ENCODE assay signal across 9 mouse cellular contexts in the genomic region with DNA sequence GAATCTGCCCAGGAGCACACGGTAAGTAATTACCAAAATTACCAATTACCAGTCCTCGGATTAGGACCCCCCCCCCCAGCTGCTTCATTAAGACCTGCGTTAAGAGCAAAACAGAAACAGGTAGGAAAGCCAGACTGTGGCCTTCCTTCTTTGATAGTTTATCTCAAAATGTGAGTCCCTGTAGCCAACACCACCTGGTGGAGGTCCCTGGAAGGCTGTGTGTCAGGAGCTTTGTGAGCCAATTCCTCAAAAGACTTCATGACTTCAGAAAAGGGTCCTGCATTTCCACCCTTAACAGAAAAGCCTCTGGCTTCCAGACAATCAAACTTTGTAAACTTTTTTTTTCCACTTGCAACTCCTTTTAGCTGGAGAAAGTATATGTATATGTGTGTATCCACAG.
DNase-seq lines count a peak whose midpoint lies in the region; ATAC-seq and TF ChIP-seq lines count a peak whose summit lies in the region.
"Had no signal": no experiment of that assay in that cellular context is flagged by ENCODE, and none has a peak within 500 bp of the region (broad histone marks: within the 10 kb centered on the region; RNA-seq: fewer than 3 reads in every experiment).

No protein-coding gene starts in this region.

- peak overlapping the region; percentile 94 for H3K27ac ChIP-seq in gastrocnemius, adult 2 months
- H3K27ac ChIP-seq: hindbrain, embryonic 10.5 days had no signal

- H3K4me1 ChIP-seq in lung, adult 2 months (ENCODE audit: control insufficient read depth, insufficient read depth, low read length), result peaks cover 6% of the 10 kb centered on the region

- peak; percentile 50; the same call in 1 of the 2 replicates for ATAC-seq in common myeloid progenitor, adult 5-6 weeks (replicated peaks; ENCODE audit: low read depth, poor library complexity, severe bottlenecking)
- ATAC-seq in megakaryocyte, adult 5-6 weeks (ENCODE audit: poor library complexity, severe bottlenecking), result no peak

- no peak for DNase-seq in gastrocnemius, adult 2 months
- DNase-seq in gastrocnemius, postnatal 10 days, result no peak
- no peak for DNase-seq in lung, adult 2 months
- no peak for DNase-seq in lung, postnatal 14 days
- DNase-seq in retina, postnatal 1 day, result peak; percentile 50
- DNase-seq in left cerebral cortex, adult 8-10 months (ENCODE audit: low spot score in 2 of 2), result no peak

- TF ChIP-seq POLR2A in lung, adult 2 months (IDR thresholded peaks at IDR 0.05; ENCODE audit: borderline replicate concordance, extremely low read depth, low read depth, low read length), result no peak

- TF ChIP-seq CTCF in gastrocnemius, adult 2 months (IDR thresholded peaks at IDR 0.05), result peak; percentile 39; the same call in 1 of the 2 replicates
- peak; percentile 15; the same call in 1 of the 2 replicates for TF ChIP-seq CTCF in lung, adult 2 months (IDR thresholded peaks at IDR 0.05; ENCODE audit: insufficient read depth, low read length)

- intact Hi-C loops in gastrocnemius, adult 2 months (cut with DNase I), result no loop called here

- H3K4me3 ChIP-seq in gastrocnemius, adult 2 months, result peak overlapping the region; percentile 77
- H3K4me3 ChIP-seq in lung, adult 2 months (replicated peaks; ENCODE audit: extremely low read depth, low read depth, low read length), result no peak overlapping the region
- H3K4me3 ChIP-seq: hindbrain, embryonic 10.5 days had no signal

- 49% methylated on average over 3 of the region's 3 CpGs for WGBS in lung, adult 2 months
